Mouse (Mus musculus) C2C12 (cell line): ENCODE results near the gene Ifit2. TPM values are rescaled to one million over a fixed set of nuclear protein-coding genes. Genes with fewer than 3 reads are reported as not detected.
"Not testable (repeated sequence)": the region's sequence is repeated elsewhere in the genome, so short reads cannot be mapped to it uniquely, and the experiment has no call there.

ENCODE experiments used
- H3K27me3 ChIP-seq: one replicate; pipeline ENCODE4 v1.6.1; 2011; ENCODE audit not compliant: control insufficient read depth, insufficient read depth, insufficient read length
- H3K36me3 ChIP-seq: one replicate; pipeline ENCODE4 v1.6.1; 2011; ENCODE audit not compliant: control insufficient read depth, insufficient read depth
- H3K4me3 ChIP-seq: one replicate; pipeline ENCODE4 v1.5.1; 2011; ENCODE audit warnings: mild to moderate bottlenecking, control low read depth; ENCODE audit not compliant: poor library complexity, insufficient read depth, severe bottlenecking
- H3K79me2 ChIP-seq: one replicate; pipeline ENCODE4 v1.6.1; 2011; ENCODE audit not compliant: control insufficient read depth, insufficient read depth
- H3K79me3 ChIP-seq: one replicate; pipeline ENCODE4 v1.6.1; 2011; ENCODE audit warnings: low read depth, control low read depth
- H3ac ChIP-seq: one replicate; pipeline ENCODE3; 2011; ENCODE audit warnings: low read depth; ENCODE audit not compliant: control insufficient read depth, insufficient read length
- CEBPB ChIP-seq: IDR thresholded peaks from one replicate; pipeline ENCODE4 v1.6.1; 2011; ENCODE audit warnings: low read depth, mild to moderate bottlenecking, control low read depth, moderate library complexity
- CTCF ChIP-seq: IDR thresholded peaks from one replicate; pipeline ENCODE4 v1.5.1; 2011; ENCODE audit not compliant: control insufficient read depth, insufficient read depth, insufficient read length
- FOSL1 ChIP-seq: IDR thresholded peaks from one replicate; pipeline ENCODE4 v1.8.0; 2011; ENCODE audit warnings: mild to moderate bottlenecking, low read length; ENCODE audit not compliant: poor library complexity, insufficient read depth, severe bottlenecking
- MAX ChIP-seq: IDR thresholded peaks from one replicate; pipeline ENCODE4 v1.6.1; 2011; ENCODE audit warnings: mild to moderate bottlenecking, control low read depth
- MYOD1 ChIP-seq: IDR thresholded peaks from one replicate; pipeline ENCODE4 v1.6.1; 2011; ENCODE audit warnings: low read depth; ENCODE audit not compliant: control insufficient read depth, insufficient read length
- MYOG ChIP-seq: IDR thresholded peaks from one replicate; pipeline ENCODE4 v1.6.1; 2011; ENCODE audit not compliant: control insufficient read depth, insufficient read length; ENCODE audit errors: extremely low read depth
- USF1 ChIP-seq: IDR thresholded peaks from one replicate; pipeline ENCODE4 v1.6.1; 2011; ENCODE audit warnings: low read depth, mild to moderate bottlenecking, control low read depth, moderate library complexity
- polyA plus RNA-seq: library from polyadenylated mRNA; unstranded; fragments of >200 nt; fragmentation: generic; extraction: Trizol; gene quantifications from one replicate; pipeline ENCODE4 v1.2.1, GENCODE M21; 2012; ENCODE audit warnings: missing spikeins

Gene Ifit2
- polyA plus RNA-seq, 1 experiment, result 1.6 TPM

DNA sequence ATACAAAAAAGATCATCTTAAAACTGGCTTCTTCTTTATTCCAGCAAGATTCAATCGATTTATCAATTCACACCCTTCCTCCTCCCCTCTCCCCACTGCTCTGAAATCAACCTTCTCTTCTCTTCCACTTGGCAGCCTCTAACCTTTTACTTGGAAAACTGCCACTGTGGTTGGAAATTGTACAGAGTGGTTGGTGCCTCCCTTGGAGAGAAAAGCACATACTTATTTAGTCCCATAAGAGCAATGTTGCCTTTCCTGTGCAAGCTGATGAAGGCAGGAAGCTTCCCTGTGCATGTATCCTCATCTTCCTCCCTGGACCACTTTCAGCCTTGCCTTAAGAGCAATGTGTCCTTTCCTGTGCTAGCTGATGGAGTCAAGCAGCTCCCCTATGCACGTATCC lies 47.8 kb downstream of the Ifit2 start:
- Histone ChIP-seq H3K36me3 (no peaks in the 10 kb centered on the region), H3ac (no peak overlapping the region), H3K79me3 (no peaks in the 10 kb centered on the region), H3K79me2 (no peaks in the 10 kb centered on the region), H3K27me3 (peaks cover 3% of the 10 kb centered on the region), H3K4me3 (no peak overlapping the region)
- TF ChIP-seq FOSL1 (no peak), USF1 (no peak), CEBPB (no peak), MAX (no peak), CTCF (no peak), MYOG (no peak), MYOD1 (no peak)

DNA sequence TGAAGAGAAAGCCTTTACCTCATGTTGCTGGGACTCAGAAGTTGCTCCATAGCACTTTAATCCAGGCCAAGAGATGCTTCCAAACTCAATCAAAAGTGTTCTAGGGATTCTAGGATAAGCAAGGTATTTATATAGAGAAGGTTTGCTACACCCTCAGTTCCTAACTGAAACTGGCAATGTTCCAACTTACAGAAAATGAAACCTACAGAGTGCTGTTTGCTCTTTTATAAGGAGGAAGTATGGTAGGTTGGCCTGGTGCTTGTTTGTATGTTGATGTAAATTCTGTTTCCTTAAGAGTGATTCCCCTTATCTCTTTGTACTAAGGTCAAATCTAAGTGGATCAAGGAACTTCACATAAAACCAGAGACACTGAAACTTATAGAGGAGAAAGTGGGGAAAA lies 48.8 kb downstream of the Ifit2 start:
- not testable (repeated sequence) for H3K36me3 ChIP-seq, H3K79me3 ChIP-seq, H3K4me3 ChIP-seq, H3ac ChIP-seq, H3K27me3 ChIP-seq, H3K79me2 ChIP-seq

DNA sequence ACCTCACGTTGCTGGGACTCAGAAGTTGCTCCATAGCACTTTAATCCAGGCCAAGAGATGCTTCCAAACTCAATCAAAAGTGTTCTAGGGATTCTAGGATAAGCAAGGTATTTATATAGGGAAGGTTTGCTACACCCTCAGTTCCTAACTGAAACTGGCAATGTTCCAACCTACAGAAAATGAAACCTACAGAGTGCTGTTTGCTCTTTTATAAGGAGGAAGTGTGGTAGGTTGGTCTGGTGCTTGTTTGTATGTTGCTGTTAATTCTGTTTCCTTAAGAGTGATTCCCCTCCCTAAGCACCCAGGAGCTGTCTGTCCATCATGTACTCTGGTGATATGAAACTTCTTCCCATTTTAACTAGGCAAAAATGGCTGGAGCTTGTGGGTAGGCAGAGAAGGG lies 51.4 kb downstream of the Ifit2 start, which contains the start of gene Ifit1bl1:
Gene Ifit1bl1 (minus strand): TSS at position 69 of the 400 bp plus-strand sequence.
- not testable (repeated sequence) for H3ac ChIP-seq, H3K27me3 ChIP-seq, H3K4me3 ChIP-seq, H3K36me3 ChIP-seq, H3K79me2 ChIP-seq, H3K79me3 ChIP-seq

DNA sequence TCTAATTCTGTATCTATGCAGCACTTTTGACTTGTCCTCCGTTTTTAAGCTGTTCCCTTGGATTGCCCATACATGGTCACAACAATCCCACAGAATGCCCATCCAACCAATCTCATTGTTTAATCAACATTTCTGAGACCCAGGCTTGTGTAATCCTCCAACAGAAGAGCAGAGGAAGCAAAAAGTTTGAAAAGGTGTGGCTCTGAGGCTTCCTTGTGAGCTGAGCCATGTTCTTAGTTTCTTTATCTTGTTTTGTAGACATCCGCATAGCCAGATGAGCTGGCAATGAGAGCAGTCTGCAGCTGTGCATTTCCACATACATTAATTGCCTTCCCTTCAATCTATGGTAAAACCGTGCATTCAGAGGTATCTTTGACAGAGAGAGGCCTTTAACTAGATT lies 55.0 kb downstream of the Ifit2 start:
- Histone ChIP-seq H3K27me3 (no peaks in the 10 kb centered on the region), H3ac (no peak overlapping the region), H3K36me3 (no peaks in the 10 kb centered on the region), H3K79me3 (no peaks in the 10 kb centered on the region), H3K4me3 (no peak overlapping the region), H3K79me2 (no peaks in the 10 kb centered on the region)
- TF ChIP-seq MYOD1, result no peak
- no peak for TF ChIP-seq CTCF
- TF ChIP-seq USF1, result no peak
- no peak for TF ChIP-seq MAX
- no peak for TF ChIP-seq MYOG
- no peak for TF ChIP-seq CEBPB
- no peak for TF ChIP-seq FOSL1

DNA sequence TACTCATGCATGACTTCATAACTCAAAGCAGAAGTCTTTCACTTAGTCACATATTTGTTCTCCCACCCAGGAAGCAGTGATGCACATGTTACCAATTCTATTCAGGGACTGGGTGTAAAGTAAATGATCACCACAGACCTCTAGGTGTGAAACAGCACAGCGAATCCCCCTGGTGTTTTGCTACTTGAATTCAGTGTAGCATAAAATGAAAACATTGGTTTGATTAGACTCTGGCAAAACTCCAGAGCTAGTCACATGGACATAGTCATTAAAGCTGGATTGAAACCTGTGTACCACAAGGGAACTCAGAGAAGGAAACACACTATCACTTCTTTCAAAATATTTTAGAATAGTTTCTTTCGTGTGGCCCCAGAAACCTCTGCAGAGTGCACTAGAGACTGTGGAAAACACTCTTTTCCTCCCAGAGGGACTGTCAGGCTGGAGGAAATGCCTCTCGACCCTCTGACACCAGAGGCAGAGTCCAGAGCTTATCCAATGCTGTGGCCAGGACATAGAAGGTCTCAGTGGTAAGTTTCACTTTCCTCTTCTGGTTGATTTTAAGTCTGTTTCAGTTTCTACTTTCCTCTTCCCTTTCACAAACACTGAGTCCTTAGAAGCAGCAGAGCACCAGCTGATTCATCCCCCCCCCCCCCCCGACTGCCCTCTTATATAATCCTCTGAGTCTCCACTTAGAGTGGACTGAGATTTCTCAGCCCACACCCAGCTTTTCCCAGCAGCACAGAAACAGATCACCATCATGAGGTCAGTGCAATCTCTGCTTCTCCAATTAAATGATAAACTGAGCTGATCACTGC lies 57.0 kb downstream of the Ifit2 start, which contains the start of gene Ifit3b:
Gene Ifit3b (plus strand): TSS at position 734 of the 815 bp plus-strand sequence.
- H3K27me3 ChIP-seq, H3K79me2 ChIP-seq, H3K4me3 ChIP-seq, H3K36me3 ChIP-seq, H3K79me3 ChIP-seq, H3ac ChIP-seq: not testable (repeated sequence)

DNA sequence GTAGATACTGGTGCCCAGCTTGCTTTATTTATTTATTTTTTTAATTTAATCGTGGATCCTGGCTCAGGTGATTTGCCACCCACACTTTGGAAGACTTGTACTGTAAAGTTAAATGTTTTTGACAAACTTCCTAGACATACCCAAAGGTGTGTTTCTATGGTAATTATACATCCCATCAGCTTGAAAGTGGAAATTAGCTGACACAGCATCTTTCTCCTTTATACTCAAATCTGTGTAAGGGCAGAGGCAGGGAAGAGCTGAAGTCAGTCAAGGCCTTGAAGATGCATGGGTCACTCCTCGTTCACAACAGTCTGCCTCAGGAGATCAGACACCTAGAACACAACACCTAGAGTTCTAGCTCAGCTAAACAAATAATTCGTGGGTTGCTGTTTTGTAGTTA lies 59.6 kb downstream of the Ifit2 start:
- H3K36me3 ChIP-seq, H3K79me2 ChIP-seq, H3ac ChIP-seq, H3K4me3 ChIP-seq, H3K27me3 ChIP-seq, H3K79me3 ChIP-seq: not testable (repeated sequence)

DNA sequence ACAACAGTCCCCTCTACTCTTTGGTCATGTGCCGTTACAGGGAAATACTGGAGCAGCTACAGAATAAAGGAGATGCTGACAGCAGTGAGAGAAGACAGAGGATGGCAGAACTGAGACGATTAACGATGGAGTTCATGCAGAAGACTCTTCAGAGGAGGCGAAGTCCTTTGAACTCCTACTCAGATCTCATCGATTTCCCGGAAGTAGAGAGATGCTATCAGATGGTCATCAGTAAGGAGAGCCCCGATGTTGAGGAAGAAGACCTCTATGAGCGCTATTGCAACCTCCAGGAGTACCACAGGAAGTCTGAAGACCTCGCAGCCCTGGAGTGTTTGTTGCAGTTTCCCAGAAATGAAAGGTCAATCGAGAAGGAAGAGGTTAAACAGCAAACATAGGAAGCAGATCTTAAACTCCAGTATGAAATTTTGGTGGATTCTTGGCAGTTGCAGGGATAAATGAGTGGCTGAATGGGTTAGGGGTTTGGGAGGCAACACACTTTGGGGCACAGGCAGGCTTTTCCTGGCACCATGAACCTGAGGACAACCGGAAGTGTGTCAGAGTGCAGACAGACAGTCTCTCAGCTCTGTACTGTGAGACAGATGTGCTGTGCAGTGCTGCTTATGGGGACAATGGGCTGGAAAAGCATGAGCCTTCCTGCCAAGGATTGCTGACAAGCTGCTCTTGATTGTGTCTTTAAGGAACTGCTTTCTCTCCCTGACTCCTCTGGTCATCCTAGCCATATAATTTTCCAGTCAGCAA lies 61.9 kb downstream of the Ifit2 start:
- H3K27me3 ChIP-seq, H3K79me3 ChIP-seq, H3K4me3 ChIP-seq, H3K79me2 ChIP-seq, H3K36me3 ChIP-seq, H3ac ChIP-seq: not testable (repeated sequence)
